ENCODE assay signal across 17 mouse cellular contexts in genomic region chr3:108132484-108132883, GRCm38 (mm10). TPM values are rescaled to one million over a fixed set of nuclear protein-coding genes. Genes with fewer than 3 reads are reported as not detected.
DNase-seq lines count a peak whose midpoint lies in the region; ATAC-seq and TF ChIP-seq lines count a peak whose summit lies in the region.
"Had no signal": no experiment of that assay in that cellular context is flagged by ENCODE, and none has a peak within 500 bp of the region (broad histone marks: within the 10 kb centered on the region; RNA-seq: fewer than 3 reads in every experiment).

No protein-coding gene starts in this region.

- no peaks in the 10 kb centered on the region for H3K27me3 ChIP-seq in heart, embryonic 10.5 days (ENCODE audit: insufficient read depth, poor library complexity, severe bottlenecking)
- no peaks in the 10 kb centered on the region for H3K27me3 ChIP-seq in lung, postnatal 0 days (replicated peaks; ENCODE audit: insufficient read depth, low read length)
- H3K27me3 ChIP-seq: forebrain, embryonic 13.5 days; midbrain, embryonic 12.5 days; neural tube, embryonic 12.5 days had no signal

- no peak for TF ChIP-seq EP300 in lung, postnatal 0 days (IDR thresholded peaks at IDR 0.05)

- ATAC-seq in lung, postnatal 0 days, result peak; percentile 79
- ATAC-seq: forebrain, embryonic 13.5 days had no signal

- TF ChIP-seq CTCF in lung, postnatal 0 days (IDR thresholded peaks at IDR 0.05), result no peak

- intact Hi-C loops in heart, postnatal 25 days (cut with DNase I), result no loop called here

- H3K9me3 ChIP-seq in heart, embryonic 10.5 days, result no peaks in the 10 kb centered on the region
- H3K9me3 ChIP-seq in lung, postnatal 0 days (ENCODE audit: low read length), result no peaks in the 10 kb centered on the region
- H3K9me3 ChIP-seq: forebrain, embryonic 13.5 days; neural tube, embryonic 12.5 days had no signal

- no peak for DNase-seq in heart, embryonic 10.5 days (ENCODE audit: low spot score)
- no peak for DNase-seq in heart, postnatal 25 days (ENCODE audit: low spot score)
- peak; percentile 50 for DNase-seq in lung, postnatal 0 days (ENCODE audit: low spot score)
- no peak for DNase-seq in lung, postnatal 4 days
- peak; percentile 36 for DNase-seq in lung, postnatal 36 days
- DNase-seq in adrenal gland, adult 18-20 months (ENCODE audit: low spot score in 2 of 2), result no peak
- no peak for DNase-seq in frontal cortex, postnatal 25 days (ENCODE audit: low spot score in 2 of 2)
- DNase-seq in testis, postnatal 10 days (ENCODE audit: low spot score), result no peak
- DNase-seq: adrenal gland, postnatal 10 days; cerebellum, adult 11 months; embryo, embryonic 11 days; gastrocnemius, postnatal 14 days; right cerebral cortex, adult 18-20 months had no signal

- H3K4me1 ChIP-seq in heart, embryonic 10.5 days, result peaks cover 48% of the 10 kb centered on the region
- peaks cover 9% of the 10 kb centered on the region; the same call in 1 of the 2 replicates for H3K4me1 ChIP-seq in lung, postnatal 0 days (ENCODE audit: insufficient read depth, low read depth, low read length)

- WGBS in heart, embryonic 10.5 days, result 74% methylated on average over 1 of the region's 1 CpGs
- WGBS in lung, postnatal 0 days, result 41% methylated on average over 1 of the region's 1 CpGs

- no peak overlapping the region for H3K4me3 ChIP-seq in heart, embryonic 10.5 days
- H3K4me3 ChIP-seq in lung, postnatal 0 days (ENCODE audit: low read depth, low read length), result no peak overlapping the region
- H3K4me3 ChIP-seq: forebrain, embryonic 13.5 days; midbrain, embryonic 12.5 days; neural tube, embryonic 12.5 days had no signal

- 0 out of 2 replicates have a peak overlapping the region, but pooled peaks have one; percentile 56 for H3K27ac ChIP-seq in heart, embryonic 10.5 days
- peak overlapping the region; percentile 47; the same call in 1 of the 2 replicates for H3K27ac ChIP-seq in lung, postnatal 0 days (ENCODE audit: low read length)
- H3K27ac ChIP-seq: forebrain, embryonic 13.5 days; midbrain, embryonic 12.5 days; neural tube, embryonic 12.5 days had no signal

- H3K4me2 ChIP-seq in lung, postnatal 0 days (replicated peaks; ENCODE audit: low read depth, low read length), result no peak overlapping the region
- H3K4me2 ChIP-seq: forebrain, embryonic 13.5 days; midbrain, embryonic 12.5 days; neural tube, embryonic 12.5 days had no signal

- H3K36me3 ChIP-seq in heart, embryonic 10.5 days, result peaks cover 9% of the 10 kb centered on the region
- H3K36me3 ChIP-seq in lung, postnatal 0 days (ENCODE audit: insufficient read depth, low read length), result no peaks in the 10 kb centered on the region
- H3K36me3 ChIP-seq: neural tube, embryonic 12.5 days had no signal

- H3K9ac ChIP-seq in lung, postnatal 0 days (replicated peaks; ENCODE audit: low read depth), result no peak overlapping the region
- H3K9ac ChIP-seq: forebrain, embryonic 13.5 days; midbrain, embryonic 12.5 days; neural tube, embryonic 12.5 days had no signal

RNA-seq across cellular contexts. Expression of gene Gnai3, which starts 13.5 kb away (rescaled TPM):
- 106 and 131 TPM in 2 replicates for polyA plus RNA-seq in heart, embryonic 10.5 days (2016; fragmentation: Nextera tagmentation; extraction: Ambion mirVana)
- total RNA-seq in heart, postnatal 25 days (2021), result 10 to 100 TPM; 18.5 to 21.3 TPM
- 87.4 and 96.3 TPM in 2 replicates for polyA plus RNA-seq in lung, postnatal 0 days (2015; fragmentation: Nextera tagmentation; extraction: Ambion mirVana)
- total RNA-seq in adrenal gland, adult 18-20 months (2021), result 100 to 1,000 TPM; 160 to 166 TPM

RNA-seq across cellular contexts. Expression of gene Gpr61, which starts 22.2 kb away (rescaled TPM):
- 0.11 and 0.33 TPM in 2 replicates for polyA plus RNA-seq in heart, embryonic 10.5 days (2016; fragmentation: Nextera tagmentation; extraction: Ambion mirVana)
- total RNA-seq in heart, postnatal 25 days (2021), result not detected
- polyA plus RNA-seq in lung, postnatal 0 days (2015; fragmentation: Nextera tagmentation; extraction: Ambion mirVana), result not detected in 2 replicates
- total RNA-seq in adrenal gland, adult 18-20 months (2021), result under 1 TPM; 0.19 to 0.23 TPM

RNA-seq across cellular contexts. Expression of gene Gnat2, which starts 39.9 kb away (rescaled TPM):
- polyA plus RNA-seq in heart, embryonic 10.5 days (2016; fragmentation: Nextera tagmentation; extraction: Ambion mirVana), result 1.1 and 1.9 TPM in 2 replicates
- not detected for total RNA-seq in heart, postnatal 25 days (2021)
- 0.33 and 0.45 TPM in 2 replicates for polyA plus RNA-seq in lung, postnatal 0 days (2015; fragmentation: Nextera tagmentation; extraction: Ambion mirVana)
- total RNA-seq in adrenal gland, adult 18-20 months (2021), result 10 to 100 TPM; 11.0 to 18.6 TPM
- total RNA-seq: left cerebral cortex, postnatal 25 days had no signal

RNA-seq across cellular contexts. Expression of gene Ampd2, which starts 46.0 kb away (rescaled TPM):
- 57.5 and 62.8 TPM in 2 replicates for polyA plus RNA-seq in heart, embryonic 10.5 days (2016; fragmentation: Nextera tagmentation; extraction: Ambion mirVana)
- 1 to 10 TPM; 4.7 to 6.2 TPM for total RNA-seq in heart, postnatal 25 days (2021)
- polyA plus RNA-seq in lung, postnatal 0 days (2015; fragmentation: Nextera tagmentation; extraction: Ambion mirVana), result 11.6 and 12.6 TPM in 2 replicates
- total RNA-seq in adrenal gland, adult 18-20 months (2021), result 100 to 1,000 TPM; 130 to 192 TPM

RNA-seq across cellular contexts. Expression of gene Amigo1, which starts 53.7 kb away (rescaled TPM):
- 1.4 and 3.3 TPM in 2 replicates for polyA plus RNA-seq in heart, embryonic 10.5 days (2016; fragmentation: Nextera tagmentation; extraction: Ambion mirVana)
- 10 to 100 TPM; 12.2 to 12.5 TPM for total RNA-seq in heart, postnatal 25 days (2021)
- 4.6 TPM in 2 replicates for polyA plus RNA-seq in lung, postnatal 0 days (2015; fragmentation: Nextera tagmentation; extraction: Ambion mirVana)
- total RNA-seq in adrenal gland, adult 18-20 months (2021), result 10 to 100 TPM; 23.1 to 23.5 TPM

Comparison
In these comparisons a context has a peak if more than half of its experiments do, and no peak if none do; other contexts are left out.
1. DNase-seq: peak in lung, postnatal 0 days (single experiment) and lung, postnatal 36 days (single experiment); none in heart, embryonic 10.5 days (single experiment), heart, postnatal 25 days (single experiment), lung, postnatal 4 days (0 of 2), adrenal gland, adult 18-20 months (0 of 2), frontal cortex, postnatal 25 days (0 of 2) and testis, postnatal 10 days (single experiment).
2. RNA of gene Gnai3, which starts 13.5 kb away (total RNA-seq): 160 to 166 TPM in adrenal gland, adult 18-20 months; 18.5 to 21.3 TPM in heart, postnatal 25 days; every median in the first group is over 4 times any median in the second.
3. RNA of gene Gnat2, which starts 39.9 kb away (total RNA-seq): 11.0 to 18.6 TPM in adrenal gland, adult 18-20 months; not detected in heart, postnatal 25 days; every median in the first group is over 10 times any median in the second.